Mouse (Mus musculus) intestine, embryonic 15.5 days (tissue): ENCODE results near the gene Mast1. TPM values are rescaled to one million over a fixed set of nuclear protein-coding genes. Genes with fewer than 3 reads are reported as not detected.

Experiments
- ATAC-seq: fragments of 200-750 bp; cut with Nextera tagmentation; 2 replicates; pipeline ENCODE4 v1.8.0; 2017; ENCODE audit warnings: moderate TSS enrichment, moderate library complexity
- H3K27ac ChIP-seq: fragments of 300-500 bp; sonication (generic); 2 replicates; pipeline ENCODE4 v1.5.1; 2015; ENCODE audit warnings: mild to moderate bottlenecking, inconsistent platforms
- H3K27me3 ChIP-seq: fragments of 300-500 bp; sonication (generic); replicated peaks from 2 replicates; pipeline ENCODE4 v1.6.1; 2015; ENCODE audit warnings: inconsistent platforms
- H3K36me3 ChIP-seq: fragments of 300-500 bp; sonication (generic); 2 replicates; pipeline ENCODE4 v1.6.1; 2015; ENCODE audit warnings: inconsistent platforms
- H3K4me1 ChIP-seq: fragments of 300-500 bp; sonication (generic); replicated peaks from 2 replicates; pipeline ENCODE4 v1.6.1; 2015; ENCODE audit warnings: inconsistent platforms
- H3K4me2 ChIP-seq: fragments of 300-500 bp; sonication (generic); replicated peaks from 2 replicates; pipeline ENCODE4 v1.6.1; 2015; ENCODE audit warnings: mild to moderate bottlenecking, inconsistent platforms
- H3K4me3 ChIP-seq: fragments of 300-500 bp; sonication (generic); replicated peaks from 2 replicates; pipeline ENCODE4 v1.5.1; 2015; ENCODE audit warnings: inconsistent platforms
- H3K9ac ChIP-seq: fragments of 300-500 bp; sonication (generic); 2 replicates; pipeline ENCODE4 v1.6.1; 2015; ENCODE audit warnings: inconsistent platforms
- H3K9me3 ChIP-seq: fragments of 300-500 bp; sonication (generic); 2 replicates; pipeline ENCODE4 v1.6.1; 2016; ENCODE audit warnings: inconsistent platforms
- WGBS: fragments of 180-500 bp; shearing (Covaris S2); methylation state at CpG from one replicate; pipeline ENCODE4 v1.1.7; 2015; 5-methylcytosine and 5-hydroxymethylcytosine counted together
- polyA plus RNA-seq: library from polyadenylated mRNA; unstranded; fragments of >200 nt; fragmentation: Nextera tagmentation; extraction: Ambion mirVana; gene quantifications from 2 replicates; pipeline ENCODE4 v1.2.1, GENCODE M21; 2015

Mast1 gene
- polyA plus RNA-seq, 1 experiment from 2014 or later: 1.6 TPM

GRCm38 (mm10) chr8:84978248-84978940 is 41.2 kb upstream of the Mast1 start, which contains the start of gene Junb:
Gene Junb (minus strand): TSS chr8:84978718.
- Histone ChIP-seq H3K4me2 (peak within 1 kb of the TSS; percentile 89), H3K9me3 (no peaks in the 10 kb centered on the region), H3K27ac (peak within 1 kb of the TSS; percentile 90), H3K27me3 (no peaks in the 10 kb centered on the region), H3K36me3 (0 out of 2 replicates have a peak, but pooled peaks cover under 1% of the 10 kb centered on the region), H3K4me1 (peaks cover 63% of the 10 kb centered on the region), H3K4me3 (peak within 1 kb of the TSS; percentile 58), H3K9ac (peak within 1 kb of the TSS; percentile 67)
- peak; percentile 67 for ATAC-seq
- under 1% methylated on average over 63 of the region's 63 CpGs for WGBS

GRCm38 (mm10) chr8:84977435-84978247 is 40.5 kb upstream of the Mast1 start:
- Histone ChIP-seq H3K4me1 (peaks cover 61% of the 10 kb centered on the region), H3K4me3 (peak overlapping the region; percentile 58), H3K36me3 (0 out of 2 replicates have a peak, but pooled peaks cover 5% of the 10 kb centered on the region), H3K9me3 (no peaks in the 10 kb centered on the region), H3K27me3 (no peaks in the 10 kb centered on the region), H3K9ac (peak overlapping the region; percentile 67), H3K27ac (peak overlapping the region; percentile 90), H3K4me2 (peak overlapping the region; percentile 89)
- ATAC-seq: no peak
- under 1% methylated on average over 70 of the region's 70 CpGs for WGBS

DNA sequence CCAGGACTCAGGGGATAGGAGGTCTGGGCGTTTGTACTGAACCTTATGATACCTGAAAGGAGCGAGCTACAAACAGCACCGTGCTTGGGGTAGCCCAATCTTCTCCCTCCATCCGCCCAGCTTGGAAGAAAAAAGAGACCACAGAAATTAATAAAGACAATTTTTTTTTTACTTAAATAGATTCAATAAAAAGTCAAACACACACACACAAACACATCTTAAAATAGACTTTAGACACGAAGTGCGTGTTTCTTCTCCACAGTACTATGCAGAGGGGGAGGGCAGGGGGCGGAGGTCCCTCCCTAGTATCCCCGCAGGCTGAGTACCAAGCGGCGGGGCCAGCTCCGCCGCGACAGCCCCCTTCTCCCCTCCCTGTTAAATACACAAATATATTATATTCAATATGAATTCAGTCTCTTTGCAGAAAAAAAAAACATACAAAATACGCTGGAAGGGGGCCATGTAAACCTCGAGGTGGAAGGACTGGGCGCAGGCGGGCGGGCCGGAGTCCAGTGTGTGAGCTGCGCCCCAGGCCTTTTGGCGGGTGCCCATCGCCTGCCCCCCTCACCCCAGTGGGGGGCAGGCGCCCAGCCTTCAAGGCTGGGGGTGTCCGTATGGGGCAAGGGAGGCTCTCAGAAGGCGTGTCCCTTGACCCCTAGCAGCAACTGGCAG is 39.7 kb upstream of the Mast1 start:
- no peak for ATAC-seq
- peak overlapping the region; percentile 89 for H3K4me2 ChIP-seq
- peaks cover 53% of the 10 kb centered on the region for H3K4me1 ChIP-seq
- no peaks in the 10 kb centered on the region for H3K27me3 ChIP-seq
- no peaks in the 10 kb centered on the region for H3K9me3 ChIP-seq
- peak overlapping the region; percentile 67 for H3K9ac ChIP-seq
- peak overlapping the region; percentile 58 for H3K4me3 ChIP-seq
- WGBS: 3% methylated on average over 25 of the region's 25 CpGs
- peak overlapping the region; percentile 90 for H3K27ac ChIP-seq
- H3K36me3 ChIP-seq: peaks cover 7% of the 10 kb centered on the region; the same call in 1 of the 2 replicates

DNA sequence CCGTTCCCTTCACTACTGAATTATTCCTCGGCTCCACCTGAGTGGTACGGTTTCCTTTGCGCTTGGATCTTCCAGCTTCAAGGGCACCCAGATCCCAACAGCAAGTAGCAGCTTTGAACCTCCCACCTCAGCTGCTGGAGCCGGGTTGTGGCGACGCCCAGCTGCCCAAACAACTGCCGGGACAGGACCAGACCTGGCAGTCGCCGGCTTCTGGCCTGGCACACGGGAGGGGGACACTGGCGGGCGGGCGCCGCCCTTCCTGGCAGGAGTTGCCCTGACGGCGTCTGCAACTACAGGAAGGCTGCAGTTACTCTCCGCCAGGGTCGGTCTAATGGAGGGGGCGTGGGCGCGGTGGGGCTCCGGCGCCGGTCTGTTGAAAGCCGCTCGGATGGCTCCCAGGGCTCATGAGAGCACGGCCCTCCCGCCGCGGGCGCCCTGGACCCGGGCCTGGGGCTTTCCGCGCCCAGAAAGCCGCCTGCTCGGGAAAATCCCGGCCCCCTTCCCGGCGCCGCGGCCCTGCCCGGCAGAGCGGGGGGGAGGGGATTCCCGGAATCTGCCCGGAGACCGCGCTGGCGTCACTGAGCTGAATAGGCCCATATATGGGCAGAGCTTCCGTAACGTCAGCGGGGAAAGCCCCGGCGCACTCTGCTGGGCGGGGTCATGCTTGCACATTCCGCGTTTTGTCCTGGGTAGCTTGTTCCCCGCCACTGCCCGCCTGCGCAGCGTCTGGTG is 39.0 kb upstream of the Mast1 start:
- Histone ChIP-seq H3K4me3 (peak overlapping the region; percentile 58), H3K4me2 (peak overlapping the region; percentile 89), H3K27me3 (no peaks in the 10 kb centered on the region), H3K36me3 (peaks cover 14% of the 10 kb centered on the region; the same call in 1 of the 2 replicates), H3K9ac (peak overlapping the region; percentile 67), H3K4me1 (peaks cover 48% of the 10 kb centered on the region), H3K9me3 (no peaks in the 10 kb centered on the region), H3K27ac (peak overlapping the region; percentile 90)
- WGBS: under 1% methylated on average over 61 of the region's 61 CpGs
- peak; percentile 78 for ATAC-seq

- H3K27me3 ChIP-seq: no peaks in the 10 kb centered on the region
- peak overlapping the region; percentile 89 for H3K4me2 ChIP-seq
- no peak overlapping the region for H3K9ac ChIP-seq
- H3K27ac ChIP-seq: 0 out of 2 replicates have a peak overlapping the region, but pooled peaks have one; percentile 90
- H3K4me1 ChIP-seq: peaks cover 48% of the 10 kb centered on the region
- H3K36me3 ChIP-seq: peaks cover 19% of the 10 kb centered on the region; the same call in 1 of the 2 replicates
- H3K4me3 ChIP-seq: peak overlapping the region; percentile 58; the same call in 1 of the 2 replicates
- H3K9me3 ChIP-seq: no peaks in the 10 kb centered on the region
- WGBS: 34% methylated on average over 7 of the region's 7 CpGs
- ATAC-seq: no peak
Measured at GRCm38 (mm10) chr8:84975434-84975833, 38.3 kb upstream of the Mast1 start.

- Histone ChIP-seq H3K27ac (no peak overlapping the region), H3K36me3 (peaks cover 19% of the 10 kb centered on the region; the same call in 1 of the 2 replicates), H3K27me3 (no peaks in the 10 kb centered on the region), H3K9ac (no peak overlapping the region), H3K9me3 (no peaks in the 10 kb centered on the region), H3K4me2 (no peak overlapping the region), H3K4me1 (peaks cover 41% of the 10 kb centered on the region), H3K4me3 (no peak overlapping the region)
- WGBS: 78% methylated on average over 8 of the region's 8 CpGs
- ATAC-seq: no peak
Measured at GRCm38 (mm10) chr8:84974543-84975142, 37.5 kb upstream of the Mast1 start.

DNA sequence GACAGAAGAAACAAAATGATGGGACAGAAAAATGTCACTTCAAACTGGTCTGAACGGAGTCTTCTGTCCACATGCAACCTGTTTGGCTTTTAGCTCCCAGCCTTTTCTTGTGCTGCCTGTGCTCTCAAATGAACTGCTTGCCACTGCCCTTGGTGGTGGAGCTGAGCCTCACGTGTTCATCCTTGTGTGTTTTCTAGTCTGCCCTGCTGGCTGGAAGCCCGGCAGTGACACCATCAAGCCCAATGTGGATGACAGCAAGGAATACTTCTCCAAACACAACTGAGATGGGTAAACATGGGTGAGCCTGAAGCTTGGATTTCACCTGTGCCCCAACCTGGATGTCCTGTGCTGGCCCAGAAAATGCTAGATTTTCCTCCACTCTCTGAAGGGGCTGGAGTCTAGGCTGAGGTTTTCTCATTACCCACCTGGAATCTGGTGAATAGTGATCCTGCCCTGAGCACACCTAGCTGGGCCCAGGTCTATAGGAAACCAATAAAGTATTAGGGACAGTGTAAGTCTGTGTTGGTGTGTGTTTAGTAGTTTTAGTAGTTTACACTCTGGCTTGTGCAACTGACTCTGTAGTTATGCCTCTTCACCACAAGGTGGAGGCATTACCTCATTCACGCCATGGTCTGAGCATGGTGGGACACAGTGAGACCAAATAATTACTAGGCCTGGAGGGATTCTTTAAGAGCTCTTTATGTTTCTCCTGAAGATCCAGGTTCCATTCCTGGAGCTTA is 36.8 kb upstream of the Mast1 start:
- Histone ChIP-seq H3K27me3 (no peaks in the 10 kb centered on the region), H3K36me3 (peaks cover 19% of the 10 kb centered on the region; the same call in 1 of the 2 replicates), H3K9ac (no peak overlapping the region), H3K4me2 (no peak overlapping the region), H3K27ac (no peak overlapping the region), H3K4me3 (no peak overlapping the region), H3K9me3 (no peaks in the 10 kb centered on the region), H3K4me1 (peaks cover 34% of the 10 kb centered on the region)
- ATAC-seq: no peak
- 52% methylated on average over 4 of the region's 4 CpGs for WGBS

- H3K27ac ChIP-seq: no peak overlapping the region
- H3K9me3 ChIP-seq: no peaks in the 10 kb centered on the region
- no peak overlapping the region for H3K4me2 ChIP-seq
- no peak for ATAC-seq
- H3K9ac ChIP-seq: no peak overlapping the region
- H3K36me3 ChIP-seq: peaks cover 19% of the 10 kb centered on the region; the same call in 1 of the 2 replicates
- WGBS: 100% methylated on average over 1 of the region's 1 CpGs
- no peaks in the 10 kb centered on the region for H3K27me3 ChIP-seq
- no peak overlapping the region for H3K4me3 ChIP-seq
- H3K4me1 ChIP-seq: peaks cover 33% of the 10 kb centered on the region
Measured at GRCm38 (mm10) chr8:84973079-84973478, 35.9 kb upstream of the Mast1 start.

GRCm38 (mm10) chr8:84970913-84971312 is 33.8 kb upstream of the Mast1 start:
- Histone ChIP-seq H3K27me3 (no peaks in the 10 kb centered on the region), H3K4me2 (peak overlapping the region; percentile 81), H3K4me3 (peak overlapping the region; percentile 70), H3K27ac (no peak overlapping the region), H3K9ac (peak overlapping the region; percentile 94; the same call in 1 of the 2 replicates), H3K36me3 (peaks cover 19% of the 10 kb centered on the region; the same call in 1 of the 2 replicates), H3K4me1 (peaks cover 25% of the 10 kb centered on the region), H3K9me3 (no peaks in the 10 kb centered on the region)
- ATAC-seq: no peak
- WGBS: 58% methylated on average over 5 of the region's 5 CpGs

DNA sequence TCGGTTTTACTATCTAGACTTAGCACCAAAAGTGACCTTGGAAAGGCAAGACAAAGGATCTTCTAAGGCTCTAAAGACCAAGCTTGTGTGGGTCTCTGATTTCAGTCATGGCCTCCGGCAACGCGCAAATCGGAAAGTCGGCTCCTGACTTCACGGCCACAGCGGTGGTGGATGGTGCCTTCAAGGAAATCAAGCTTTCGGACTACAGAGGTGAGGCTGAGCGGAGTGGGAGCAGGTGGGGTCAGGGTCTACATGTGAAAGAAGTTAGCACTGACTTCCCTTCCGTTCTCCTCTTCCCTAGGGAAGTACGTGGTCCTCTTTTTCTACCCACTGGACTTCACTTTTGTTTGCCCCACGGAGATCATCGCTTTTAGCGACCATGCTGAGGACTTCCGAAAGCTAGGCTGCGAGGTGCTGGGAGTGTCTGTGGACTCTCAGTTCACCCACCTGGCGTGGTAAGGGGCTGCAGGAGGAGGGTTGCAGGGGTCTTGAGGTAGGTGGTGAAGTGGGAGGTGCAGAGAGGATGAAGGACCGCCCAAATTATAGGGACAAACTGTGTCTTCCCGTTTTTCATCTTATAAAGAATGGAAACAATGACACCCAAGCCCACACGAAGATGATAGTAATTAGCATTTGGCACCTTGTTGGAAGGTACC is 33.1 kb upstream of the Mast1 start:
- 6% methylated on average over 21 of the region's 21 CpGs for WGBS
- Histone ChIP-seq H3K4me1 (peaks cover 24% of the 10 kb centered on the region), H3K9me3 (no peaks in the 10 kb centered on the region), H3K36me3 (peaks cover 19% of the 10 kb centered on the region; the same call in 1 of the 2 replicates), H3K27me3 (no peaks in the 10 kb centered on the region), H3K27ac (peak overlapping the region; percentile 89), H3K4me3 (peak overlapping the region; percentile 70), H3K9ac (peak overlapping the region; percentile 94), H3K4me2 (peak overlapping the region; percentile 81)
- ATAC-seq: no peak
